Mouse (Mus musculus): Measurements from ENCODE around the gene Sf3a3.
A peak's percentile ranks its signal among the peaks of the same experiment; 100 is the strongest.

GRCm38 (mm10) chr4:124741376-124742343, 27.1 kb downstream of the Sf3a3 start, which contains the start of gene Inpp5b:
- peak; percentile 40; the same call in 1 of the 2 replicates for TF ChIP-seq USF1 (IDR thresholded peaks at IDR 0.05; ENCODE audit: low read depth, low read length)
- peak; percentile 64; the same call in 1 of the 2 replicates for TF ChIP-seq TBP (IDR thresholded peaks at IDR 0.05; ENCODE audit: low read depth, low read length)
- peak in 1 of 3 experiments; percentile 1; a peak in 1 of 6 replicates for TF ChIP-seq CTCF (IDR thresholded peaks at IDR 0.05 in 2 of 3, conservative IDR thresholded peaks at IDR 0.05 in 1 of 3; ENCODE audit: control insufficient read depth in 1 of 3, insufficient read depth in 1 of 3, low read depth in 2 of 3, low read length in 3 of 3, poor library complexity in 1 of 3, severe bottlenecking in 1 of 3)
- TF ChIP-seq MEF2A (IDR thresholded peaks at IDR 0.05; ENCODE audit: extremely low read depth, insufficient replicate concordance, low read depth, low read length, poor library complexity, severe bottlenecking): no peak
- no peak for TF ChIP-seq EP300 (IDR thresholded peaks at IDR 0.05; ENCODE audit: low read depth in 1 of 2, low read length in 2 of 2)
- TF ChIP-seq MAX (IDR thresholded peaks at IDR 0.05; ENCODE audit: low read length): no peak
- no peak for TF ChIP-seq E2F4 (IDR thresholded peaks at IDR 0.05; ENCODE audit: borderline replicate concordance, low read depth, low read length)
- TF ChIP-seq MYB (IDR thresholded peaks at IDR 0.05; ENCODE audit: low read depth, low read length): no peak
- no peak for TF ChIP-seq MAFK (IDR thresholded peaks at IDR 0.05; ENCODE audit: borderline replicate concordance, low read depth, low read length)

Measured in MEL (cell line).